Mouse (Mus musculus): ENCODE results near the gene Npl. TPM values are rescaled to one million over a fixed set of nuclear protein-coding genes. Genes with fewer than 3 reads are reported as not detected.

Gene Npl
- polyA plus RNA-seq, 1 experiment from 2014 or later, result 5.3 TPM

DNA sequence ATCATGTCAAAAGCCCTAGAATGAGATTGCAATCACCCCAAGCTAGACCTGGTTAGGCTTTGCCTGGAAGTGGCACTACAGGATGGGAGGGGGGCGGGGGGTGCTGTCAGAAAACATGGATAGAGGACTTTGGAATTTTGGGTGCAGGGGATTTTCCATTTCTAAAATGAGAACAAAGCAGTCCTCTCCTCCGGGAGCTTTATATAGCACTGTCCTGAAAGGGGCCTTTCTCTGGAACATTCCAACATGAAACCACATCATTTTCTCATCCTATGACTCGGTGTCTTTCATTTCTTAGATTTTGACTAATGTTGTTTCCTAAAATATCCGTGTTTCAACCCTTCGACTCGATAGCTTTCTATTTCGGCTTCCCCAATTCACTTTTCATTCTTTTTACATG lies 14.9 kb upstream of the Npl start:
- no peaks in the 10 kb centered on the region for H3K4me1 ChIP-seq (replicated peaks; ENCODE audit: control insufficient read depth, insufficient read depth)
- no peak overlapping the region for H3K27ac ChIP-seq (replicated peaks)
- no peak overlapping the region for H3K4me2 ChIP-seq (replicated peaks; ENCODE audit: low read depth)
- no peaks in the 10 kb centered on the region for H3K9me3 ChIP-seq (ENCODE audit: control insufficient read depth, low read length)
- DNase-seq (ENCODE audit: low spot score), result no peak
- no peak for ATAC-seq (ENCODE audit: low FRiP score, low TSS enrichment)
- no peak overlapping the region for H3K9ac ChIP-seq (ENCODE audit: low read length)
- TF ChIP-seq CTCF (IDR thresholded peaks at IDR 0.05; ENCODE audit: low read depth) (no peak), EP300 (optimal IDR thresholded peaks at IDR 0.05) (no peak)
- H3K4me3 ChIP-seq (ENCODE audit: low read depth, low read length), result no peak overlapping the region
- no peaks in the 10 kb centered on the region for H3K27me3 ChIP-seq (ENCODE audit: control insufficient read depth, insufficient read depth, low read length)
- WGBS, result 65% methylated on average over 7 of the region's 7 CpGs
- no peaks in the 10 kb centered on the region for H3K36me3 ChIP-seq (ENCODE audit: control insufficient read depth, insufficient read depth, low read length)

DNA sequence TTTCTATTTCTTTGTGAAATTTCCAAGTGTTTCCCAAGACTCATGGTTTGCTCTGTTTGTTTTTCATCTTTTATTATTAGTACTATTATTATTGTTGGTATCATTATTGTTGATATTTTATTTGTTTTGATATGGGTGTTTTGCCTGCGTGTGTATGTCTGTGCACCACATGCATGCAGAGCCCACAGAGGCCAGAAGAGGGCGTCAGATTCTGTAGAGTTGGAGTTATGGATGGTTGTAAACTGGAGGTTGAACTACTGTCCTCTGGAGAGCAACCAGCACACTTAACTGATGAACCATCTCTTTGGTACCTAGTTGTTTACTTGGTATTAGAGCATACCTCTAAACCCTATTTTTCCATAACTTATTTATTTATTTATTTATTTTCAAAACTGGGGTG lies 13.8 kb upstream of the Npl start:
- H3K4me1 ChIP-seq (replicated peaks; ENCODE audit: control insufficient read depth, insufficient read depth), result no peaks in the 10 kb centered on the region
- H3K9ac ChIP-seq (ENCODE audit: low read length), result no peak overlapping the region
- H3K9me3 ChIP-seq (ENCODE audit: control insufficient read depth, low read length), result no peaks in the 10 kb centered on the region
- H3K4me3 ChIP-seq (ENCODE audit: low read depth, low read length), result no peak overlapping the region
- no peak overlapping the region for H3K27ac ChIP-seq (replicated peaks)
- WGBS, result 53% methylated on average over 2 of the region's 2 CpGs
- H3K27me3 ChIP-seq (ENCODE audit: control insufficient read depth, insufficient read depth, low read length), result no peaks in the 10 kb centered on the region
- peak; percentile 43 for TF ChIP-seq CTCF (IDR thresholded peaks at IDR 0.05; ENCODE audit: low read depth)
- TF ChIP-seq EP300 (optimal IDR thresholded peaks at IDR 0.05), result no peak
- no peak overlapping the region for H3K4me2 ChIP-seq (replicated peaks; ENCODE audit: low read depth)
- no peaks in the 10 kb centered on the region for H3K36me3 ChIP-seq (ENCODE audit: control insufficient read depth, insufficient read depth, low read length)
- DNase-seq (ENCODE audit: low spot score) (no peak), ATAC-seq (ENCODE audit: low FRiP score, low TSS enrichment) (no peak)

DNA sequence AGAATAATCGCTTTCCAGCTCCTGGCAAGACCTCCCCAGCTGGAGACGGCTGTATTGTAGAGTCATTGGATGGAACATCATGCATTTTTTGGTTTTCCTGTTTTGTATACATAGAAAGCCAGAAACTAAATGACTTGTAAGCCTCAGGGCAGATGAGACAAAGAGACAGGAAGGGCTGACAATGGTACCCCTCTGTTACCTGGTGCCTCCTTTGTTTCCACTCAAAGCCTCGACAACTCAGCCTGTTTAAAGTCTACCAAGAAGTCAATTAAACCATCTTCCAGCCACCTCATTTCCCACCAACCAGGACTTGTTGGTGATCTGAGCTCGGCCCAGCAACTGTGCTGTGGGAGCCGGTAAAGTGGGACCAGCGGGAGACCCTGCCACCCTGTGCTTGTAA lies 11.0 kb upstream of the Npl start:
- no peak overlapping the region for H3K27ac ChIP-seq (replicated peaks)
- no peaks in the 10 kb centered on the region for H3K36me3 ChIP-seq (ENCODE audit: control insufficient read depth, insufficient read depth, low read length)
- no peak overlapping the region for H3K4me2 ChIP-seq (replicated peaks; ENCODE audit: low read depth)
- H3K9ac ChIP-seq (ENCODE audit: low read length), result no peak overlapping the region
- H3K9me3 ChIP-seq (ENCODE audit: control insufficient read depth, low read length), result no peaks in the 10 kb centered on the region
- H3K27me3 ChIP-seq (ENCODE audit: control insufficient read depth, insufficient read depth, low read length), result no peaks in the 10 kb centered on the region
- no peaks in the 10 kb centered on the region for H3K4me1 ChIP-seq (replicated peaks; ENCODE audit: control insufficient read depth, insufficient read depth)
- H3K4me3 ChIP-seq (ENCODE audit: low read depth, low read length), result no peak overlapping the region
- ATAC-seq (ENCODE audit: low FRiP score, low TSS enrichment), result no peak
- no peak for DNase-seq (ENCODE audit: low spot score)
- 63% methylated on average over 6 of the region's 6 CpGs for WGBS
- TF ChIP-seq CTCF (IDR thresholded peaks at IDR 0.05; ENCODE audit: low read depth) (no peak), EP300 (optimal IDR thresholded peaks at IDR 0.05) (no peak)

DNA sequence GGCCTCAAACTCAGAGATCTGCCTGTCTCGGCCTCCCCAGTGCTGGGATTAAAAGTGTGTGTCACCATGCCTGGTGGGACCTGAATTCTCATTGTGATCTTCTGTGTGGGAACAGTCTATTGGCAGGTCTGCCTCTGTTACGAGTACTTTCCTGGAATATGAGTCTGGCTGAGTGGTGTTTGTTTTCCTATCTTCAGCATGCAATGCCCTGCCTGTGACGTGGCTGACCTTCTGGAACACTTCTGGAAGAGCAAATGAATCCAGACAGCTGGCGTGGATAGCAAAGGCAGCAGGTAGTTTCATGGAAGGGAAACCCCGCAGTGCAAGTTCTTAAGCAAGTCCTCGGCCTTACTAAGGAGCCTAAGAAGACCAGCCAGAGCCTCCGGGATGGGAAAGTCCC lies 9.9 kb upstream of the Npl start:
- no peaks in the 10 kb centered on the region for H3K4me1 ChIP-seq (replicated peaks; ENCODE audit: control insufficient read depth, insufficient read depth)
- H3K36me3 ChIP-seq (ENCODE audit: control insufficient read depth, insufficient read depth, low read length), result no peaks in the 10 kb centered on the region
- DNase-seq (ENCODE audit: low spot score) (peak; percentile 38), ATAC-seq (ENCODE audit: low FRiP score, low TSS enrichment) (peak; percentile 27; the same call in 1 of the 2 replicates)
- H3K27ac ChIP-seq (replicated peaks), result no peak overlapping the region
- no peak overlapping the region for H3K9ac ChIP-seq (ENCODE audit: low read length)
- no peaks in the 10 kb centered on the region for H3K27me3 ChIP-seq (ENCODE audit: control insufficient read depth, insufficient read depth, low read length)
- no peak overlapping the region for H3K4me2 ChIP-seq (replicated peaks; ENCODE audit: low read depth)
- no peaks in the 10 kb centered on the region for H3K9me3 ChIP-seq (ENCODE audit: control insufficient read depth, low read length)
- TF ChIP-seq CTCF (IDR thresholded peaks at IDR 0.05; ENCODE audit: low read depth) (no peak), EP300 (optimal IDR thresholded peaks at IDR 0.05) (no peak)
- H3K4me3 ChIP-seq (ENCODE audit: low read depth, low read length), result no peak overlapping the region
- 56% methylated on average over 7 of the region's 7 CpGs for WGBS

DNA sequence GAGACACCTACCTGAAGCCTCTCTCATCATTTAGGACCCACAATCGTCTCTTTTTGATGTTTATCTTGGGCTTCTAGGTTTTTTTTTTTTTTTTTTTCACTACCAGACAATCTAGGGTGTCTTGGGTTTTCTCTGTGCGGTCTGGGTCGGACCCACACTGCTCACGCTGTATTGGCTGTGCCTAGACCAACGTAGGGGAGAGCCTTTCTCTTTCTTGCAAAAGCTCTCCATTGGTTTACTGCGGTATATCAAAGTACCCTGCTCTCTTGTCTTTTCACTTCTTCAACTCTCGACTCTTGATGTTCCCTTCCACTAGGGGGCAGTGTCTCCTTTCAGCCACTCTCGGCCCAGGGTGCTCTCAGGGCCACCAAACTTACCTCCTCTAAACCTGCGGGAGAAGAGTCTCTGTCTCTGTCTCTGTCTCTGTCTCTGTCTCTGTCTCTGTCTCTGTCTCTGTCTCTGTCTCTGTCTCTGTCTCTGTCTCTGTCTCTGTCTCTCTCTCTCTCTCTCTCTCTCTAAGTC lies 9.3 kb upstream of the Npl start:
- Histone ChIP-seq H3K36me3 (ENCODE audit: control insufficient read depth, insufficient read depth, low read length) (no peaks in the 10 kb centered on the region), H3K9ac (ENCODE audit: low read length) (no peak overlapping the region), H3K4me1 (replicated peaks; ENCODE audit: control insufficient read depth, insufficient read depth) (no peaks in the 10 kb centered on the region), H3K27ac (replicated peaks) (no peak overlapping the region), H3K9me3 (ENCODE audit: control insufficient read depth, low read length) (no peaks in the 10 kb centered on the region), H3K4me3 (ENCODE audit: low read depth, low read length) (no peak overlapping the region), H3K4me2 (replicated peaks; ENCODE audit: low read depth) (no peak overlapping the region), H3K27me3 (ENCODE audit: control insufficient read depth, insufficient read depth, low read length) (no peaks in the 10 kb centered on the region)
- ATAC-seq (ENCODE audit: low FRiP score, low TSS enrichment) (peak; percentile 61; the same call in 1 of the 2 replicates), DNase-seq (ENCODE audit: low spot score) (peak; percentile 61)
- 23% methylated on average over 9 of the region's 9 CpGs for WGBS
- no peak for TF ChIP-seq EP300 (optimal IDR thresholded peaks at IDR 0.05)
- TF ChIP-seq CTCF (IDR thresholded peaks at IDR 0.05; ENCODE audit: low read depth), result peak; percentile 86

DNA sequence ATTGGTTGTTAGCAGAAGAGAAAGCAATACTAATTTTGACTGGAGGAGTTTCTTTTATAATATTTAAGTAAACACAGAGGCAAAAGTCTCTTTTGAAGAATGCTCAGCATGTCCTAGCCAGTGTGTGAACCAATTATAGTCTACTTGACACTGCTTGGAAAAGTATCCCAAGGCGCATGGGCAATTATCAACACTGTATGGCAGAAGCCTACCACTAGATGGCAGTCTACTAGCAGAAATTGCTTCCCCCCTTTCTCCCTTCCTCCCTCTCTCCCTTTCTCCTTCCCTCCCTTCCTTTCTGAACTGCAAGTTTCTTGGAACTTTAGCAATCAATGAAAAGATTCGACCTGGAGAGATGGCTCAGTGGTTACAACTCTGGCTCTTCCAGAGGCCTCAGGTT lies 7.1 kb upstream of the Npl start:
- TF ChIP-seq CTCF (IDR thresholded peaks at IDR 0.05; ENCODE audit: low read depth), result peak; percentile 93
- no peak for TF ChIP-seq EP300 (optimal IDR thresholded peaks at IDR 0.05)
- H3K9ac ChIP-seq (ENCODE audit: low read length), result no peak overlapping the region
- H3K36me3 ChIP-seq (ENCODE audit: control insufficient read depth, insufficient read depth, low read length), result no peaks in the 10 kb centered on the region
- H3K27me3 ChIP-seq (ENCODE audit: control insufficient read depth, insufficient read depth, low read length), result no peaks in the 10 kb centered on the region
- H3K4me3 ChIP-seq (ENCODE audit: low read depth, low read length), result no peak overlapping the region
- peak; percentile 36 for DNase-seq (ENCODE audit: low spot score)
- no peaks in the 10 kb centered on the region for H3K4me1 ChIP-seq (replicated peaks; ENCODE audit: control insufficient read depth, insufficient read depth)
- ATAC-seq (ENCODE audit: low FRiP score, low TSS enrichment), result peak; percentile 43; the same call in 1 of the 2 replicates
- H3K4me2 ChIP-seq (replicated peaks; ENCODE audit: low read depth), result no peak overlapping the region
- WGBS, result 11% methylated on average over 2 of the region's 2 CpGs
- no peak overlapping the region for H3K27ac ChIP-seq (replicated peaks)
- no peaks in the 10 kb centered on the region for H3K9me3 ChIP-seq (ENCODE audit: control insufficient read depth, low read length)
